Mouse (Mus musculus) adrenal gland, adult 8-10 months (tissue): ENCODE measurements around the gene Klk1b16. TPM values are rescaled to one million over a fixed set of nuclear protein-coding genes. Genes with fewer than 3 reads are reported as not detected.
"Not testable (repeated sequence)": the region's sequence is repeated elsewhere in the genome, so short reads cannot be mapped to it uniquely, and the experiment has no call there.

Experiments
- DNase-seq: peaks from one replicate; pipeline ENCODE4 v3.0.0; 2022
- total RNA-seq, 4 experiments: library from RNA; stranded (reverse); gene quantifications; 2 replicates each; pipeline ENCODE4 v1.2.4; 2022

Klk1b16 gene
- total RNA-seq = not detected

GRCm38 (mm10) chr7:44136467-44136866 is at the start of gene Klk1b16:
TSS of gene Klk1b16 (plus strand) at chr7:44136767.
- DNase-seq = no peak

DNA sequence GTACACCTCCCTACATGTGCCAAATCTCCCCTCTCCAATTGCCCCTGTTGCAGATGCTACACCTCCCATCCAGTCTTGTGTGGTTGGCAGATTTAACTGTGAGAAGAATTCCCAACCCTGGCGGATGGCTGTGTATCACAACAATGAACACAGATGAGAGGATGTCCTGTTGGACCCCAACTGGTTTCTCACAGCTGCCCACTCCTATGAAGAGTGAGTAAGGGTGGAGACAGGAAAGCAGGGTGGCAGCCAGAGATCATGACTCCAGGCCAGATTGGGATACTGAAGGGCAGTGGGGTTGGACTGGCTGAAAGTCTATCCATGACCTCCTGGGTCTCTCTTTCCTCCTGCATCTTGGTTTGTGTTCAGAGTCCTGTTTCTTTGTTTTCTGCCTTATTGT is 40.5 kb upstream of the Klk1b16 start:
- no peak for DNase-seq

DNA sequence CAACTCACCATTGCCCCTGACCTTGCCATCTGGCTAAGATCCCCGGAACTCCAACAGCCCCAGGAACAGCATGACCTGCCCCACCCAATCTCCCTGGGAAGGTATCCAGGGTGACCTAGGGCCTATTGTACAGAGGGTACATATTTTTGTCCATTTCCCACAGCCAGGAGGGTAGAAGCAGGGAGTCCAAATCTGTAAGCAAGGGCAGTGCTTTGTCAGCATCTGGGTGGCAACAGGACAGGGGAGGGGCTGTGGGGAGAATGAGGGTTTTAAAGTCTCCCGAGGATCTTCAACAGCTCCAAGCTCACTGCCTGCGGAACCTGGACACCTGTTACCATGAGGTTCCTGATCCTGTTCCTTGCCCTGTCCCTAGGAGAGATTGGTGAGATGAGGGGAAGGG is 34.5 kb upstream of the Klk1b16 start, which contains the start of gene Klk1b21:
Gene Klk1b21 (plus strand): TSS at position 301 of the 400 bp plus-strand sequence.
- DNase-seq = not testable (repeated sequence)

- no peak for DNase-seq
Measured at GRCm38 (mm10) chr7:44112373-44112772, 24.2 kb upstream of the Klk1b16 start, which contains the start of gene Klk1b22. TSS of gene Klk1b22 (plus strand) at chr7:44112673.

- no peak for DNase-seq
Measured at GRCm38 (mm10) chr7:44123445-44123844, 13.1 kb upstream of the Klk1b16 start.

- DNase-seq = no peak
Measured at GRCm38 (mm10) chr7:44179299-44180045, 42.9 kb downstream of the Klk1b16 start.

DNA sequence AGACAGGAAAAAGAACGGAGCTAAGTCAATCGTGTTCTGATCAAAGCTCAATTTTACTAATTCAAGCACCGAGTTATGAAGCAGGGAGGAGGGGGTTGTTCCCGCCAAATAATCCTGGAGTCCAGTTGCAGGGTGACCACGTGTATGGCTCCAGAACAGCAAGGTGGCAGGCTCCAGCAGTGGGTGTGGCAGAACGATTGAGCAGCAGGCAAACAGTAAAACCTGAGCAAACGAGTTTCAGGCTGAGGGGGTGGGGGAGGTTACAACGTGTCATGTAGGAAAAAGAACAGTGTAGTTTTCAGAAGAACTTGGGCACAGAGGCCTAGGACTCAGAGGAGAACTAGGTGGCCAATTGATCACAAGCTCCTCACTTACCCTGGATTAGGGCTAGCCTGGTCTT is 49.9 kb downstream of the Klk1b16 start:
- DNase-seq = not testable (repeated sequence)

GRCm38 (mm10) chr7:44187936-44188335 is 51.4 kb downstream of the Klk1b16 start, which contains the start of gene Klk1b24:
TSS of gene Klk1b24 (plus strand) at chr7:44188236.
- DNase-seq = not testable (repeated sequence)

Other genes starting within 250 kb of the Klk1b16 start
- gene Klk15, start 203.0 kb upstream of the Klk1b16 start, total RNA-seq = not detected
- not detected for gene Klk1b8, start 186.1 kb upstream of the Klk1b16 start, total RNA-seq
- not detected for gene Klk1b1, start 170.0 kb upstream of the Klk1b16 start, total RNA-seq
- under 1 TPM in 1 of 4 experiments, not detected in 3; 0.35 TPM for gene Klk1b9, start 160.7 kb upstream of the Klk1b16 start, total RNA-seq
- not detected for gene Klk1b11, start 140.9 kb upstream of the Klk1b16 start, total RNA-seq
- gene Klk1b26, start 124.6 kb upstream of the Klk1b16 start, total RNA-seq = not detected
- not detected for gene Klk1b27, start 84.5 kb upstream of the Klk1b16 start, total RNA-seq
- 1 to 10 TPM in 1 of 4 experiments, not detected in 3; 1.1 TPM for gene Klk1b21, start 34.4 kb upstream of the Klk1b16 start, total RNA-seq
- gene Klk1b22, start 24.1 kb upstream of the Klk1b16 start, total RNA-seq = not detected
- gene Klk1b24, start 51.5 kb downstream of the Klk1b16 start, total RNA-seq = under 1 TPM in 2 of 4 experiments, not detected in 2; 0.29 to 0.91 TPM
- not detected for gene Klk1b3, start 61.4 kb downstream of the Klk1b16 start, total RNA-seq
- not detected for gene Klk1b4, start 70.7 kb downstream of the Klk1b16 start, total RNA-seq
- not detected for gene Klk1b5, start 79.2 kb downstream of the Klk1b16 start, total RNA-seq
- 1 to 10 TPM in 1 of 4 experiments, under 1 TPM in 2, not detected in 1; 0.78 to 1.2 (median 0.89) TPM for gene Klk1, start 88.6 kb downstream of the Klk1b16 start, total RNA-seq
- gene Gm36864, start 99.4 kb downstream of the Klk1b16 start, total RNA-seq = not detected
- gene 1700028J19Rik, start 109.9 kb downstream of the Klk1b16 start, total RNA-seq = 1 to 10 TPM in 1 of 4 experiments, under 1 TPM in 3; 0.68 to 1.2 (median 0.96) TPM
- 100 to 1,000 TPM in 3 of 4 experiments, 10 to 100 TPM in 1; 71.9 to 151 (median 133) TPM for gene 2410002F23Rik, start 110.0 kb downstream of the Klk1b16 start, total RNA-seq
- not detected for gene Acp4, start 120.6 kb downstream of the Klk1b16 start, total RNA-seq
- gene Gm15517, start 124.7 kb downstream of the Klk1b16 start, total RNA-seq = not detected
- gene Clec11a, start 170.1 kb downstream of the Klk1b16 start, total RNA-seq = 1 to 10 TPM; 4.1 to 6.0 (median 5.1) TPM
- gene Shank1, start 173.5 kb downstream of the Klk1b16 start, total RNA-seq = 10 to 100 TPM in 3 of 4 experiments, 1 to 10 TPM in 1; 9.3 to 17.6 (median 14.3) TPM
- 10 to 100 TPM in 1 of 4 experiments, 1 to 10 TPM in 3; 4.9 to 11.1 (median 7.6) TPM for gene Syt3, start 247.3 kb downstream of the Klk1b16 start, total RNA-seq
- 1 to 10 TPM in 3 of 4 experiments, under 1 TPM in 1; 0.73 to 2.2 (median 1.4) TPM for gene 1700008O03Rik, start 249.1 kb downstream of the Klk1b16 start, total RNA-seq